Mouse (Mus musculus) olfactory bulb, adult 2 months (tissue): Measurements from ENCODE around the gene Trim50. TPM values are rescaled to one million over a fixed set of nuclear protein-coding genes. Genes with fewer than 3 reads are reported as not detected.

Source experiments
- H3K27ac ChIP-seq: fragments of 200-500 bp; 2 replicates; pipeline ENCODE4 v1.5.1; 2012; ENCODE audit warnings: low read depth, low read length; ENCODE audit not compliant: insufficient read depth
- H3K4me1 ChIP-seq: fragments of 200-500 bp; 2 replicates; pipeline ENCODE4 v1.6.1; 2012; ENCODE audit warnings: low read length; ENCODE audit not compliant: control insufficient read depth, insufficient read depth
- H3K4me3 ChIP-seq: fragments of 200-500 bp; 2 replicates; pipeline ENCODE4 v1.5.1; 2012; ENCODE audit warnings: mild to moderate bottlenecking, low read depth, low read length, moderate library complexity; ENCODE audit not compliant: insufficient read depth
- CTCF ChIP-seq: fragments of 200-500 bp; IDR thresholded peaks from 2 replicates; pipeline ENCODE4 v1.5.1; 2012; ENCODE audit warnings: low read depth, mild to moderate bottlenecking, low read length, moderate library complexity; ENCODE audit not compliant: insufficient read depth
- POLR2A ChIP-seq: fragments of 200-500 bp; IDR thresholded peaks from 2 replicates; pipeline ENCODE4 v1.6.1; 2012; ENCODE audit warnings: mild to moderate bottlenecking, low read depth, low read length, moderate library complexity; ENCODE audit not compliant: insufficient read depth
- WGBS: fragments of 180-500 bp; shearing (Covaris S2); methylation state at CpG from one replicate; pipeline ENCODE4 v1.1.7; 2018; 5-methylcytosine and 5-hydroxymethylcytosine counted together
- polyA plus RNA-seq: library from polyadenylated mRNA; stranded (reverse); fragments of >200 nt; gene quantifications from 2 replicates; pipeline ENCODE4 v1.2.4, GENCODE M21; 2012; ENCODE audit warnings: low replicate concordance; ENCODE audit not compliant: missing spikeins, insufficient read depth, insufficient read length

Gene Trim50
- not detected in 2 replicates for polyA plus RNA-seq

- Histone ChIP-seq H3K27ac (no peak within 1 kb of the TSS), H3K4me3 (no peak within 1 kb of the TSS), H3K4me1 (no peaks in the 10 kb centered on the region)
- no peak for TF ChIP-seq POLR2A
- 53% methylated on average over 9 of the region's 9 CpGs for WGBS
Measured at GRCm38 (mm10) chr5:135352995-135353394, at the start of gene Trim50. TSS of gene Trim50 (plus strand) at chr5:135353295.

DNA sequence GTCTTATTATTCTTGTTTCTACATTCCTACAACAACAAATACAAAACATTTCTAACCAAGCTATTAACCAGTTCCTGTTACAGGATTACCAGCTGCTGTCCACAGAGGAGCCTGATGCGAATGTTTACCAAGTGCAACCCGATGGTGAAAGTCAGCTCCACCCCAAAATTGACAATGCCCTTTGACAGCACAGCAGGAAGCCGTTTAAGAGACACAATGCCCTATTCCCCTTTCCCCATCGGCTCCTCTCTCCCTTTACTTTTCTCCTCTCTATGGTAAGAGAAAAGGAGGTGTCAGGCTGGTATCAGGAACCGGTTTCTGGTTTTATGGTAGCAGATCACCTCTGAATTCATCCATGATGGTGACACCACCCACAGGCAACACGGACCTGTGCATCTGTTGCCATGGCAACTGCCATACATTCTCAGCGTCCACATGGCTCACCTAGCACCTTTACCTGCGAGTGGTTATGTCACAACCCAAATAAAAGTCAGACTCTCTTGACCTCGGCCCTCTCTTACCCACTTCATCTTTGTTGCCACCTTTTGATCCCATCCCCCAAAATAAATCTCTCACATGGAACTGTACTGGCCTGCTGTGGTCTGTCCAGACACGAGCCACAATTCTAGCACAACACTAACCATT is 46.7 kb upstream of the Trim50 start:
- TF ChIP-seq POLR2A (no peak), CTCF (no peak)
- WGBS, result 49% methylated on average over 10 of the region's 10 CpGs
- Histone ChIP-seq H3K27ac (no peak overlapping the region), H3K4me3 (no peak overlapping the region), H3K4me1 (no peaks in the 10 kb centered on the region)

DNA sequence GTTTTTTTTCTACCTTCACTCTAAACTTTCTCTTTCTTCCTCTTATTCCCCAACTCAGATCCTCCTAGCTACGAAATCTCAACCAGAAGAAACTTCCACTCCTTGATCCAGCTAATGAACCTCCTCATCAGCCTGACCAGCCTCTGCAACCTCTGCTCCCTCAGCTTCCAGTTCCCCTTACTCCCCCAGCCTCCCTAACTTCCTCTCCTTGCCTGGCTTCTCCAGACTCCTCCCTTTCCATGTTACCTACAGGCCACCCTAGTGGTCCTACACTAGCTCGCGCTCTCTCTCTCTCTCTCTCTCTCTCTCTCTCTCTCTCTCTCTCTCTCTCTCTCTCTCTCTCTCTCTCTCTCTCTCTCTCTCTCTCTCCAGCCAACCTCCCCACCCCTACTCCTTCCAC is 36.9 kb upstream of the Trim50 start:
- Histone ChIP-seq H3K4me3 (no peak overlapping the region), H3K4me1 (no peaks in the 10 kb centered on the region), H3K27ac (no peak overlapping the region)
- TF ChIP-seq CTCF (no peak), POLR2A (no peak)
- WGBS, result 79% methylated on average over 3 of the region's 3 CpGs

DNA sequence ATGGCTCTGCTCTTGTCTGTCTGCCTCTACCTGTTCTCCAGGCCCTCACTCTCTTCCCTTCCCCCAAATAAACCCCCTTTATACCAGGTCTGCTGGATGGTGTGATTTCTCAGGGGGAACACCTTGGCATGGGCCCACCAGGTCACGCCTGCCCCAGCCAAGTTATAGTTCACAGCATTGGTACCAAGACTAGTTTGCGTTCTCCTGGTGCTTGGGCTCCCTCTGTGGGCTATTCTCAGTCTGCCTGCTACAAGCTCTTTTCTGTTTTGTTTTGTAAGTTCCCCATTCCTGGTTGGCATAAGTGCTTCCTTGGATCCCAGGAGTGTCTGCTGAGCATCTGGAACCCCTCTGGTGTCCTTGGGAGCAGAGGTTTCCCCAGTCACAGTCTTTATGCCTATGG is 33.2 kb upstream of the Trim50 start:
- no peak overlapping the region for H3K4me3 ChIP-seq
- H3K4me1 ChIP-seq, result no peaks in the 10 kb centered on the region
- TF ChIP-seq POLR2A, result no peak
- TF ChIP-seq CTCF, result no peak
- 65% methylated on average over 2 of the region's 2 CpGs for WGBS
- H3K27ac ChIP-seq, result no peak overlapping the region

- TF ChIP-seq CTCF (no peak), POLR2A (no peak)
- Histone ChIP-seq H3K4me3 (no peak overlapping the region), H3K4me1 (no peaks in the 10 kb centered on the region), H3K27ac (no peak overlapping the region)
- 100% methylated on average over 1 of the region's 1 CpGs for WGBS
Measured at GRCm38 (mm10) chr5:135322197-135322596, 30.9 kb upstream of the Trim50 start.

- H3K4me1 ChIP-seq, result no peaks in the 10 kb centered on the region
- H3K27ac ChIP-seq, result no peak overlapping the region
- TF ChIP-seq CTCF (no peak), POLR2A (no peak)
- 39% methylated on average over 3 of the region's 3 CpGs for WGBS
- H3K4me3 ChIP-seq, result no peak overlapping the region
Measured at GRCm38 (mm10) chr5:135326121-135326659, 26.9 kb upstream of the Trim50 start.

- Histone ChIP-seq H3K4me3 (no peak overlapping the region), H3K27ac (no peak overlapping the region), H3K4me1 (no peaks in the 10 kb centered on the region)
- WGBS, result 92% methylated on average over 4 of the region's 4 CpGs
- TF ChIP-seq POLR2A, result no peak
- no peak for TF ChIP-seq CTCF
Measured at GRCm38 (mm10) chr5:135329471-135329870, 23.6 kb upstream of the Trim50 start.

GRCm38 (mm10) chr5:135330201-135330600 is 22.9 kb upstream of the Trim50 start:
- WGBS, result 88% methylated on average over 5 of the region's 5 CpGs

DNA sequence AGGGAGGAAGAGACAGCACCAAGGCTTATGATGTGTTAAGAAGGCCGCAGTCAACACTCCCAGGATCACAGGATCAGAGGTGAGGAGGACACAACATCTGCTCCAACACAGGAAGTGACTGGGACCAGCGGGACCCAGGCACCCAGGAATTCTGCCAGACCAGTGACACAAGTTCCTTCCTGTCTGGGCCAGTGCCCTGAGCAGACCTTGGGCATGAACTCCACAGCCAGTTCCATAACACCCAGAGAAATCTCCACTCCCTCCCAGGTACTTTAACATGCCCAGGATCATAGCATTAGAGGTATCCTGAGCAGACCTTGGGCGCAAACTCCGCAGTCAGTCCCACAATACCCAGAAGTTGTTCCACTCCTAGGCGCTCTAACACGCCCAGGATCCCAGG is 21.9 kb upstream of the Trim50 start:
- Histone ChIP-seq H3K27ac (no peak overlapping the region), H3K4me3 (no peak overlapping the region), H3K4me1 (no peaks in the 10 kb centered on the region)
- no peak for TF ChIP-seq POLR2A
- WGBS, result 90% methylated on average over 6 of the region's 6 CpGs

More at GRCm38 (mm10) chr5:135330201-135330600, 22.9 kb upstream of the Trim50 start:
- H3K4me3 ChIP-seq, result no peak overlapping the region
- H3K27ac ChIP-seq, result no peak overlapping the region
- H3K4me1 ChIP-seq, result no peaks in the 10 kb centered on the region
- TF ChIP-seq POLR2A, result no peak
- no peak for TF ChIP-seq CTCF
